Mouse (Mus musculus) heart, adult 2 months (tissue): ENCODE data around the gene Grm1. TPM values are rescaled to one million over a fixed set of nuclear protein-coding genes. Genes with fewer than 3 reads are reported as not detected.

Source experiments
- DNase-seq, 2 experiments: peaks; one replicate each; pipeline ENCODE4 v3.0.0; 2021
- H3K27ac ChIP-seq: fragments of 200-600 bp; 2 replicates; pipeline ENCODE4 v1.8.1; 2022
- H3K27me3 ChIP-seq: fragments of 200-500 bp; 2 replicates; pipeline ENCODE4 v1.6.1; 2012; ENCODE audit warnings: mild to moderate bottlenecking, low read length, inconsistent platforms, mixed read lengths; ENCODE audit not compliant: control insufficient read depth, insufficient read depth
- H3K36me3 ChIP-seq: fragments of 200-500 bp; 2 replicates; pipeline ENCODE4 v1.6.1; 2012; ENCODE audit warnings: low read length, inconsistent platforms; ENCODE audit not compliant: control insufficient read depth, insufficient read depth
- H3K4me1 ChIP-seq: fragments of 200-500 bp; 2 replicates; pipeline ENCODE4 v1.6.1; 2011; ENCODE audit warnings: low read length; ENCODE audit not compliant: control insufficient read depth, insufficient read depth
- H3K4me3 ChIP-seq: fragments of 200-600 bp; 2 replicates; pipeline ENCODE4 v1.8.1; 2022
- H3K79me2 ChIP-seq: fragments of 200-500 bp; replicated peaks from 2 replicates; pipeline ENCODE4 v1.6.1; 2012; ENCODE audit warnings: mild to moderate bottlenecking, inconsistent platforms, low read length, moderate library complexity, mixed read lengths; ENCODE audit not compliant: control insufficient read depth, insufficient read depth
- H3K9ac ChIP-seq: fragments of 200-500 bp; 2 replicates; pipeline ENCODE4 v1.6.1; 2012; ENCODE audit warnings: low read depth, mild to moderate bottlenecking, control low read depth, inconsistent platforms, low read length, mixed read lengths
- CTCF ChIP-seq: fragments of 200-600 bp; IDR thresholded peaks from 2 replicates; pipeline ENCODE4 v1.8.1; 2022; ENCODE audit warnings: antibody characterized with exemption, mild to moderate bottlenecking, moderate library complexity
- EP300 ChIP-seq: fragments of 200-500 bp; IDR thresholded peaks from 2 replicates; pipeline ENCODE4 v1.6.1; 2011; ENCODE audit warnings: low read depth, low read length, control low read depth; ENCODE audit not compliant: insufficient read depth
- POLR2A ChIP-seq: fragments of 200-500 bp; IDR thresholded peaks from 2 replicates; pipeline ENCODE4 v1.6.1; 2011; ENCODE audit warnings: mild to moderate bottlenecking, low read depth, low read length, control low read depth; ENCODE audit not compliant: insufficient read depth
- WGBS: fragments of 180-500 bp; shearing (Covaris S2); methylation state at CpG from one replicate; pipeline ENCODE4 v1.1.7; 2018; 5-methylcytosine and 5-hydroxymethylcytosine counted together
- intact Hi-C: fragments of 180-260 bp; cut with DNase I; formaldehyde crosslinking; loops from one replicate; pipeline ENCODE4 v1.15.1; 2025
- polyA plus RNA-seq: library from polyadenylated mRNA; depleted of rRNA; stranded (reverse); fragments of >200 nt; gene quantifications from 2 replicates; pipeline ENCODE4 v1.2.3, GENCODE M21; 2012
- total RNA-seq, 2 experiments: library from RNA; stranded (reverse); gene quantifications; 2 replicates each; pipeline ENCODE4 v1.2.3; 2021

Gene Grm1
- total and polyA plus RNA-seq, 3 experiments, result 7.8 to 14.6 (median 10.9) TPM

DNA sequence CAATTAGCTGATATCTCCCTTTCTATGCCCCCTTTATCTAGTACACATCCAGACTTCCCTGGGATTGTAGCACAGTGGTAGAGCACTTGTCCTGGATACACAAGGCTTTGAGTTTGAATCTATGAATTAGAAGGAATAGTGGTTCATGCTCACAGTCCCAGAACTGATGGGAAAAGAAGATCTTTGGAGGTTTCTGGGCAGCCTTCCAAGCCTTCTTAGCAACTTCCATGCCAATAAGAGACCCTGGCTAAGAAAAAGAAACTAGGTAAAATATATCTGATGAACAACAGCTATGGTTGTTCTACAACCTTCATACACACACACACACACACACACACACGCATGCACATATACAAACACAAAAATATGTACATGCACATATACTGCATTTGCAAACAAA lies 286.8 kb downstream of the Grm1 start:
- WGBS, result 100% methylated on average over 1 of the region's 1 CpGs
- Histone ChIP-seq H3K27me3 (no peaks in the 10 kb centered on the region), H3K4me1 (no peaks in the 10 kb centered on the region), H3K4me3 (no peak overlapping the region), H3K36me3 (no peaks in the 10 kb centered on the region), H3K9ac (no peak overlapping the region), H3K79me2 (no peaks in the 10 kb centered on the region), H3K27ac (no peak overlapping the region)
- TF ChIP-seq EP300 (no peak), CTCF (no peak)
- intact Hi-C loops, result no loop called here
- DNase-seq, result no peak

DNA sequence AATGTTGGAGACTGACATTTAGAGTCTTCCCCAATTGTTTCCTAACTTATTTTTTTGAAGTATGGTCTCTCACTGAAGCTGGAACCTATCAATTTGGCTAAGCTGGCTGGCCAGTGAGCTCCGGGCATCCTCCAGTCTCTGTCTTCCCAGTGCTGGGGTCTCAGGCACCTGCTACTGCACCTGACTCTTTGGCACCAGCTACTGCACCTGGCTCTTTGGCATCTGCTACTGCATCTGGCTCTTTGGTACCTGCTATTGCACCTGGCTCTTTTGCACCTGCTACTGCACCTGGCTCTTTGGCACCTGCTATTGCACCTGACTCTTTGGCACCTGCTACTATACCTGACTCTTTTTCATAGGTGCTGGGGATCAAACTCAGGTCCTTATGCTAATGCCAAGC lies 291.7 kb downstream of the Grm1 start:
- Histone ChIP-seq H3K9ac (no peak overlapping the region), H3K27me3 (no peaks in the 10 kb centered on the region)
- DNase-seq, result no peak

DNA sequence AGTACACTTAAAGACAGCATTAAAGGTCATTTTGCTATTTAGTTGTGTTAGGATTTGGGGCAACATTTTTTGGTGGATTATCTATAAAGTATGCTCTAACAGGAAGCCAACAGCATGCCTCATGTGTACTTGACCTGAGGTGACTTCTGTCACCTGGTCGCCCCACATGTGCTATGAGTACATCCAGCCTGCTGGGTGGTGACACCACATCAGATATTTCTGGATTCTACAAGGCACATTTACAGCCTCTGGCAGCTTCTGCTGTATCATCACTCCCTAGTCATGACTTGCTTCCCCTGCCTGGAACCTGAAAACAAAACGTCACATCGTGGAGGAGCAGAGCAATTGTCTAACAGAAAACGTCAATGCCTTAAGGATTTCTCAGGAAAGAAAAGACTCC lies 292.2 kb downstream of the Grm1 start:
- Histone ChIP-seq H3K4me1 (no peaks in the 10 kb centered on the region), H3K36me3 (no peaks in the 10 kb centered on the region), H3K9ac (no peak overlapping the region), H3K4me3 (no peak overlapping the region), H3K27ac (no peak overlapping the region), H3K79me2 (no peaks in the 10 kb centered on the region), H3K27me3 (no peaks in the 10 kb centered on the region)
- WGBS, result 47% methylated on average over 4 of the region's 4 CpGs
- TF ChIP-seq POLR2A (no peak), EP300 (0 out of 2 replicates have a peak, but pooled peaks have one; percentile 55)
- DNase-seq, result peak in 1 of 2 experiments; percentile 4
- intact Hi-C loops, result no loop called here

More for the DNA sequence above, 291.7 kb downstream of the Grm1 start:
- Histone ChIP-seq H3K36me3 (no peaks in the 10 kb centered on the region), H3K27ac (no peak overlapping the region), H3K79me2 (no peaks in the 10 kb centered on the region), H3K4me1 (no peaks in the 10 kb centered on the region), H3K4me3 (no peak overlapping the region)
- 79% methylated on average over 1 of the region's 1 CpGs for WGBS
- TF ChIP-seq POLR2A, result no peak
- no peak for TF ChIP-seq EP300
- intact Hi-C loops, result no loop called here

- 83% methylated on average over 5 of the region's 6 CpGs for WGBS
- intact Hi-C loops, result no loop called here
- Histone ChIP-seq H3K27me3 (no peaks in the 10 kb centered on the region), H3K4me3 (no peak overlapping the region), H3K9ac (no peak overlapping the region), H3K79me2 (no peaks in the 10 kb centered on the region), H3K36me3 (no peaks in the 10 kb centered on the region), H3K27ac (no peak overlapping the region), H3K4me1 (no peaks in the 10 kb centered on the region)
- DNase-seq, result no peak
- TF ChIP-seq POLR2A, result no peak
Observed at GRCm38 (mm10) chr10:10787906-10788416, 294.2 kb downstream of the Grm1 start.

DNA sequence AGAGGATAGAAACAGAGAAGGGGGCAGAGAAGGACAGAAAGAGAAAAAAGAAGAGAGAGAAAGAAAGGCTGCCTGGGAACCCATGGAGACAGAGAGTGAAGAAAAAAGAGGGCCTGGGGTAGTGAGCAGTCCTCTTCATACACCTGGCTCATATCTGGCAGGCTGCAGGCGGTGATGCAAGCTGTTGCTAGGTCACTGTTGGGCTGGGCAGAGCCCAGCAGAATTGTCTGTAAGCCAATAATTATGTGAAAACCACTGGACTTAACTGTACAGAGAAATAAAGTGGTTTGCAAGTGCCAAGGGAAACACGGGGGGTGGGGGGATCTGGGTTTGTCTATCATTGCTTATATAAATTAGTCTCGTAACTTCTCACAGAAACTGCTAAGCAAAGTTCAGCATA lies 297.0 kb downstream of the Grm1 start:
- no peaks in the 10 kb centered on the region for H3K27me3 ChIP-seq
- no peak overlapping the region for H3K9ac ChIP-seq
- H3K79me2 ChIP-seq, result no peaks in the 10 kb centered on the region
- TF ChIP-seq EP300, result no peak
- TF ChIP-seq CTCF, result no peak
- TF ChIP-seq POLR2A, result no peak
- DNase-seq, result no peak
- H3K4me3 ChIP-seq, result no peak overlapping the region
- 70% methylated on average over 3 of the region's 3 CpGs for WGBS
- H3K27ac ChIP-seq, result no peak overlapping the region
- intact Hi-C loops, result no loop called here
- no peaks in the 10 kb centered on the region for H3K4me1 ChIP-seq
- H3K36me3 ChIP-seq, result no peaks in the 10 kb centered on the region

DNA sequence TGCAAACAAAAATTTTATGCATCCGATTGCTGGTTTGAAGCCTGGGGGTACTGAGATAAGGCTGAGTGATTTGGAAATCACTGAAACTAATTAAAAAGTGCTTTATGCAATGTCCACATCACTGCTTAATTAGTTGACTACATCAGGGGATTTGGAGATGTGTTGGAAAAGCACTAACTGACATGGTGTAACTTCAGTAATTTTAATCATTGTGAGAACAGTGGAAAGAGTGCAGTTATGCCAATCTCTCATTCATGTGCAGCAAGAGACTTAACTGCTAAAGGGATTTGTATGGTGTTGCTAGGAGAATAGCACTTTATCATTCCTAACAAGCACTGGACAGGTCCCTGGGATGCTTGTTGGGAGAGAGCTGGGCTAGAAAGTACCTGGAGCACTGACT lies 307.3 kb downstream of the Grm1 start:
- intact Hi-C loops, result no loop called here
- Histone ChIP-seq H3K27ac (no peak overlapping the region), H3K9ac (no peak overlapping the region), H3K4me1 (no peaks in the 10 kb centered on the region), H3K36me3 (no peaks in the 10 kb centered on the region), H3K4me3 (no peak overlapping the region), H3K27me3 (no peaks in the 10 kb centered on the region), H3K79me2 (no peaks in the 10 kb centered on the region)
- WGBS, result 81% methylated on average over 1 of the region's 1 CpGs
- TF ChIP-seq CTCF (no peak), EP300 (no peak), POLR2A (no peak)
- DNase-seq, result no peak

- Histone ChIP-seq H3K4me3 (no peak overlapping the region), H3K36me3 (peaks cover 4% of the 10 kb centered on the region), H3K79me2 (no peaks in the 10 kb centered on the region), H3K27me3 (no peaks in the 10 kb centered on the region), H3K4me1 (no peaks in the 10 kb centered on the region), H3K27ac (no peak overlapping the region), H3K9ac (no peak overlapping the region)
- DNase-seq, result no peak
- intact Hi-C loops, result no loop called here
- TF ChIP-seq POLR2A, result no peak
- no peak for TF ChIP-seq EP300
- WGBS, result 63% methylated on average over 4 of the region's 4 CpGs
Observed at GRCm38 (mm10) chr10:10763015-10763414, 319.1 kb downstream of the Grm1 start.
